Comparison of ENCODE assay signal across 9 mouse cellular contexts in the genomic region with DNA sequence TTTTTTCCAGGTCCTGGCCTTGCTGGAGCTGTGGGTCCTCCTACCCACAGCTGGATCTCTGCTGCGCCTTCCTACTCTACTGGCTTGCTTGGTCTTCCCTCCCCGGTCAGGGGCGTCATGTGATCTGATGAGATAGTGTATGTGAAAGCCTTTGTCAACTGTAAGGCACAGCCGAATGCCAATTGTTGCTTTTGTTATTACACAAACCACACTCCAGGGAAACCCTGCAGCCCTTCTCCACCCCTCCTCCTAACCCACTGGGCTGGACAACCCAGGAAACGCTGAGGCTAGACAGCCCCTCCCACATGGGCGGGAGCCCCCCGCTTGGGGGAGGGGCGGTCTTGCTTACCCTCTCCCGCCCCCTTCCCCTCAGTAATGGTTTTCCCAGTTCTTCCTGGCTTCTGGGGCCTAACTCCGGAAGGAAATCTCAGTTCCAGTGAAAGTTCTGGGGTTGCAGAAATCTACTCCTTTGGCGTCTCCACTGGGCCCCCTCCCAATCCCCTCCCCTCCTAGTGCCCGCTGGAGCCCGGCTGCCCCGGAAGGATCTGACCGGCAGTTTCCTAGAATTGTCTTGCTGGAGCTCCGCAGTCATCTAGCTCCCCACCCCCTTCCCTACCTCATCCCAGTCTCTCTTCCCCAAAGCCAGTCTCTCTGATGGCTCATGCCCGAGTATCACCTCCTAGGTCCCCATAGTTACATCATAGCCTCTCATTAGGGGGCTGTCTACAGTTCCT. TPM values are rescaled to one million over a fixed set of nuclear protein-coding genes. Genes with fewer than 3 reads are reported as not detected.
DNase-seq lines count a peak whose midpoint lies in the region; ATAC-seq and TF ChIP-seq lines count a peak whose summit lies in the region.
"Had no signal": no experiment of that assay in that cellular context is flagged by ENCODE, and none has a peak within 500 bp of the region (broad histone marks: within the 10 kb centered on the region; RNA-seq: fewer than 3 reads in every experiment).

No protein-coding gene starts in this region.

- H3K4me1 ChIP-seq in forebrain, embryonic 10.5 days: peaks cover 44% of the 10 kb centered on the region
- peaks cover 23% of the 10 kb centered on the region in 2 experiments for H3K4me1 ChIP-seq in heart, embryonic 14.5 days (ENCODE audit: control insufficient read depth in 2 of 2, insufficient read depth in 2 of 2, low read length in 2 of 2)
- H3K4me1 ChIP-seq in kidney, postnatal 0 days (replicated peaks; ENCODE audit: insufficient read depth, low read length): no peaks in the 10 kb centered on the region
- H3K4me1 ChIP-seq in liver, adult 2 months (ENCODE audit: control insufficient read depth, insufficient read depth, low read length): no peaks in the 10 kb centered on the region; the same call in 1 of the 2 replicates

- 0 out of 2 replicates have a peak, but pooled peaks have one; percentile 28 for TF ChIP-seq CTCF in kidney, postnatal 0 days (IDR thresholded peaks at IDR 0.05; ENCODE audit: low read depth)
- TF ChIP-seq CTCF in liver, adult 2 months (IDR thresholded peaks at IDR 0.05; ENCODE audit: low read depth, low read length): no peak

- no peaks in the 10 kb centered on the region; the same call in 1 of the 2 replicates for H3K9me3 ChIP-seq in forebrain, embryonic 10.5 days
- no peaks in the 10 kb centered on the region for H3K9me3 ChIP-seq in heart, embryonic 14.5 days (ENCODE audit: control insufficient read depth, low read length)
- H3K9me3 ChIP-seq in kidney, postnatal 0 days (replicated peaks; ENCODE audit: low read length): no peaks in the 10 kb centered on the region

- WGBS in forebrain, embryonic 10.5 days: under 1% methylated on average over 17 of the region's 17 CpGs
- under 1% methylated on average over 16 of the region's 17 CpGs for WGBS in heart, embryonic 14.5 days
- 2% methylated on average over 17 of the region's 17 CpGs for WGBS in kidney, postnatal 0 days
- WGBS in liver, adult 2 months: 17% methylated on average over 17 of the region's 17 CpGs

- DNase-seq in 3T3-L1 (ENCODE audit: low read depth, low spot score): peak; percentile 88
- peak; percentile 56 to 81 for DNase-seq in adrenal gland, postnatal 4 days (ENCODE audit: low spot score in 2 of 2)
- DNase-seq in forebrain, embryonic 10.5 days (ENCODE audit: extremely low spot score, low spot score): peak; percentile 84
- DNase-seq in kidney, postnatal 0 days (ENCODE audit: low spot score): peak; percentile 97
- peak; percentile 42 for DNase-seq in liver, adult 2 months (ENCODE audit: extremely low read depth, low read depth, low spot score)
- peak; percentile 91 for DNase-seq in testis, postnatal 10 days (ENCODE audit: low spot score)

- TF ChIP-seq POLR2A in liver, adult 2 months (IDR thresholded peaks at IDR 0.05; ENCODE audit: extremely low read depth, insufficient read depth, low read length): 0 out of 2 replicates have a peak, but pooled peaks have one; percentile 3
- TF ChIP-seq POLR2A in myocyte (IDR thresholded peaks at IDR 0.05; ENCODE audit: insufficient read length, low read depth): peak; percentile 35

- H3K27ac ChIP-seq in forebrain, embryonic 10.5 days: peak overlapping the region; percentile 94
- peak overlapping the region; percentile 94 to 97 for H3K27ac ChIP-seq in heart, embryonic 14.5 days (replicated peaks in 1 of 2; ENCODE audit: control insufficient read depth in 1 of 2, insufficient read depth in 1 of 2, low read depth in 2 of 2, low read length in 2 of 2)
- peak overlapping the region; percentile 92 for H3K27ac ChIP-seq in kidney, postnatal 0 days
- H3K27ac ChIP-seq in liver, adult 2 months (replicated peaks; ENCODE audit: insufficient read depth, low read depth, low read length): peak overlapping the region; percentile 57

- no peaks in the 10 kb centered on the region for H3K36me3 ChIP-seq in forebrain, embryonic 10.5 days (replicated peaks)
- H3K36me3 ChIP-seq in heart, embryonic 14.5 days (ENCODE audit: control insufficient read depth, insufficient read depth, low read length): no peaks in the 10 kb centered on the region
- no peaks in the 10 kb centered on the region for H3K36me3 ChIP-seq in kidney, postnatal 0 days (ENCODE audit: insufficient read depth, low read length)
- H3K36me3 ChIP-seq in liver, adult 2 months (ENCODE audit: control insufficient read depth, insufficient read depth, low read length): no peaks in the 10 kb centered on the region
- H3K36me3 ChIP-seq in myocyte (ENCODE audit: control insufficient read depth, insufficient read depth): no peaks in the 10 kb centered on the region

- peak overlapping the region; percentile 49 for H3K4me3 ChIP-seq in forebrain, embryonic 10.5 days
- H3K4me3 ChIP-seq in heart, embryonic 14.5 days (ENCODE audit: control insufficient read depth in 1 of 2, insufficient read depth in 1 of 2, low read depth in 1 of 2, low read length in 2 of 2): peak overlapping the region; percentile 35 to 38
- peak overlapping the region; percentile 8; the same call in 1 of the 2 replicates for H3K4me3 ChIP-seq in kidney, postnatal 0 days (replicated peaks; ENCODE audit: low read depth, low read length)
- H3K4me3 ChIP-seq in liver, adult 2 months (ENCODE audit: insufficient read depth, low read depth, low read length): no peak overlapping the region
- peak overlapping the region; percentile 2 for H3K4me3 ChIP-seq in myocyte

- peak; percentile 93 for ATAC-seq in heart, embryonic 14.5 days (ENCODE audit: insufficient number of reproducible peaks, insufficient read depth, low FRiP score, low read depth)
- peak; percentile 93 for ATAC-seq in kidney, postnatal 0 days (replicated peaks; ENCODE audit: low FRiP score, low read depth)
- ATAC-seq: Patski had no signal

- H3K27me3 ChIP-seq in forebrain, embryonic 10.5 days (ENCODE audit: poor library complexity, severe bottlenecking): no peaks in the 10 kb centered on the region
- no peaks in the 10 kb centered on the region for H3K27me3 ChIP-seq in heart, embryonic 14.5 days (ENCODE audit: control insufficient read depth, insufficient read depth, low read length)
- H3K27me3 ChIP-seq in kidney, postnatal 0 days (ENCODE audit: insufficient read depth, low read length): no peaks in the 10 kb centered on the region
- no peaks in the 10 kb centered on the region for H3K27me3 ChIP-seq in liver, adult 2 months (ENCODE audit: control insufficient read depth, insufficient read depth, low read length)
- no peaks in the 10 kb centered on the region for H3K27me3 ChIP-seq in myocyte (ENCODE audit: control insufficient read depth, insufficient read depth, insufficient read length)
- H3K27me3 ChIP-seq: Patski had no signal

- H3ac ChIP-seq in myocyte (ENCODE audit: control insufficient read depth, insufficient read length): no peak overlapping the region

- peak overlapping the region; percentile 64 for H3K4me2 ChIP-seq in heart, embryonic 14.5 days (ENCODE audit: low read length)
- H3K4me2 ChIP-seq in kidney, postnatal 0 days (ENCODE audit: low read length): peak overlapping the region; percentile 46
- peak overlapping the region; percentile 64 for H3K4me2 ChIP-seq in myocyte (ENCODE audit: low read depth)

- H3K79me2 ChIP-seq in liver, adult 2 months (ENCODE audit: control insufficient read depth, insufficient read depth, low read length): no peaks in the 10 kb centered on the region
- H3K79me2 ChIP-seq in myocyte (ENCODE audit: control insufficient read depth, insufficient read depth): no peaks in the 10 kb centered on the region

- H3K9ac ChIP-seq in heart, embryonic 14.5 days (ENCODE audit: low read length): peak overlapping the region; percentile 68
- peak overlapping the region; percentile 32; the same call in 1 of the 2 replicates for H3K9ac ChIP-seq in kidney, postnatal 0 days (ENCODE audit: low read depth, low read length)
- no peak overlapping the region for H3K9ac ChIP-seq in liver, adult 2 months (ENCODE audit: low read depth, low read length)

RNA-seq across cellular contexts. Expression of a gene that starts 13.1 kb away (rescaled TPM):
- total RNA-seq in adrenal gland, postnatal 4 days (2021): 10 to 100 TPM; 56.4 to 57.6 TPM
- 40.9 and 41.9 TPM in 2 replicates for polyA plus RNA-seq in forebrain, embryonic 10.5 days (2016; fragmentation: Nextera tagmentation; extraction: Ambion mirVana)
- polyA plus RNA-seq in heart, embryonic 14.5 days (2014; fragmentation: Nextera tagmentation; extraction: Ambion mirVana): 21.0 and 22.1 TPM in 2 replicates
- 17.0 and 17.9 TPM in 2 replicates for polyA plus RNA-seq in kidney, postnatal 0 days (2015; fragmentation: Nextera tagmentation; extraction: Ambion mirVana)
- 8.9 and 11.3 TPM in 2 replicates for total RNA-seq in liver, adult 2 months (2014; rRNA removed)
- 11.4 and 12.4 TPM in 2 replicates for polyA plus RNA-seq in liver, adult 2 months (2012; rRNA removed)
- polyA plus RNA-seq in myocyte (2012; fragmentation: generic; extraction: Trizol): 24.2 TPM

RNA-seq across cellular contexts. Expression of a gene that starts 19.1 kb away (rescaled TPM):
- 100 to 1,000 TPM; 120 to 121 TPM for total RNA-seq in adrenal gland, postnatal 4 days (2021)
- polyA plus RNA-seq in forebrain, embryonic 10.5 days (2016; fragmentation: Nextera tagmentation; extraction: Ambion mirVana): 2.0 and 2.3 TPM in 2 replicates
- polyA plus RNA-seq in heart, embryonic 14.5 days (2014; fragmentation: Nextera tagmentation; extraction: Ambion mirVana): 11.6 and 11.8 TPM in 2 replicates
- polyA plus RNA-seq in kidney, postnatal 0 days (2015; fragmentation: Nextera tagmentation; extraction: Ambion mirVana): 16.7 and 17.1 TPM in 2 replicates
- total RNA-seq in liver, adult 2 months (2014; rRNA removed): 5.6 and 8.3 TPM in 2 replicates
- 10.2 and 13.2 TPM in 2 replicates for polyA plus RNA-seq in liver, adult 2 months (2012; rRNA removed)
- polyA plus RNA-seq in myocyte (2012; fragmentation: generic; extraction: Trizol): 0.22 TPM

RNA-seq across cellular contexts. Expression of a gene that starts 29.4 kb away (rescaled TPM):
- 10 to 100 TPM; 81.8 to 92.6 TPM for total RNA-seq in adrenal gland, postnatal 4 days (2021)
- 344 and 355 TPM in 2 replicates for polyA plus RNA-seq in forebrain, embryonic 10.5 days (2016; fragmentation: Nextera tagmentation; extraction: Ambion mirVana)
- polyA plus RNA-seq in heart, embryonic 14.5 days (2014; fragmentation: Nextera tagmentation; extraction: Ambion mirVana): 110 and 112 TPM in 2 replicates
- polyA plus RNA-seq in kidney, postnatal 0 days (2015; fragmentation: Nextera tagmentation; extraction: Ambion mirVana): 118 and 134 TPM in 2 replicates
- total RNA-seq in liver, adult 2 months (2014; rRNA removed): 13.2 and 16.0 TPM in 2 replicates
- 6.5 and 6.9 TPM in 2 replicates for polyA plus RNA-seq in liver, adult 2 months (2012; rRNA removed)
- polyA plus RNA-seq in myocyte (2012; fragmentation: generic; extraction: Trizol): 50.4 TPM

RNA-seq across cellular contexts. Expression of a gene that starts 44.3 kb away (rescaled TPM):
- 10 to 100 TPM; 70.9 to 72.3 TPM for total RNA-seq in adrenal gland, postnatal 4 days (2021)
- 58.9 and 59.6 TPM in 2 replicates for polyA plus RNA-seq in forebrain, embryonic 10.5 days (2016; fragmentation: Nextera tagmentation; extraction: Ambion mirVana)
- polyA plus RNA-seq in heart, embryonic 14.5 days (2014; fragmentation: Nextera tagmentation; extraction: Ambion mirVana): 83.8 and 89.3 TPM in 2 replicates
- polyA plus RNA-seq in kidney, postnatal 0 days (2015; fragmentation: Nextera tagmentation; extraction: Ambion mirVana): 76.1 and 79.6 TPM in 2 replicates
- total RNA-seq in liver, adult 2 months (2014; rRNA removed): 12.8 and 18.5 TPM in 2 replicates
- polyA plus RNA-seq in liver, adult 2 months (2012; rRNA removed): 10.4 and 10.6 TPM in 2 replicates
- 33.7 TPM for polyA plus RNA-seq in myocyte (2012; fragmentation: generic; extraction: Trizol)

RNA-seq across cellular contexts. Expression of a gene that starts 56.8 kb away (rescaled TPM):
- total RNA-seq in adrenal gland, postnatal 4 days (2021): 10 to 100 TPM; 76.7 to 83.4 TPM
- polyA plus RNA-seq in forebrain, embryonic 10.5 days (2016; fragmentation: Nextera tagmentation; extraction: Ambion mirVana): 18.8 and 20.9 TPM in 2 replicates
- 4.3 and 4.6 TPM in 2 replicates for polyA plus RNA-seq in heart, embryonic 14.5 days (2014; fragmentation: Nextera tagmentation; extraction: Ambion mirVana)
- polyA plus RNA-seq in kidney, postnatal 0 days (2015; fragmentation: Nextera tagmentation; extraction: Ambion mirVana): 15.1 and 16.1 TPM in 2 replicates
- 0.37 and 1.1 TPM in 2 replicates for total RNA-seq in liver, adult 2 months (2014; rRNA removed)
- polyA plus RNA-seq in liver, adult 2 months (2012; rRNA removed): 1.00 and 2.3 TPM in 2 replicates
- polyA plus RNA-seq in myocyte (2012; fragmentation: generic; extraction: Trizol): 3.4 TPM

Comparison
In these comparisons a context has a peak if more than half of its experiments do, and no peak if none do; other contexts are left out.
1. DNase-seq: peak in every context shown above with its lines; median percentile 97 in kidney, postnatal 0 days; 91 in testis, postnatal 10 days; 88 in 3T3-L1; 84 in forebrain, embryonic 10.5 days; 68 in adrenal gland, postnatal 4 days; 42 in liver, adult 2 months.